Mouse (Mus musculus) ES-CJ7 (cell line): Measurements from ENCODE around the gene Agpat4.

Experiments used
- DNase-seq: peaks from one replicate; pipeline ENCODE4 v3.0.0; 2011; ENCODE audit warnings: low read depth, low spot score

Gene Agpat4

GRCm38 (mm10) chr17:12118561-12118925 is at the start of gene Agpat4:
Gene Agpat4 (plus strand): TSS chr17:12118704.
- DNase-seq, result peak; percentile 25

GRCm38 (mm10) chr17:12076816-12077215 is 41.7 kb upstream of the Agpat4 start:
- DNase-seq, result peak; percentile 55

GRCm38 (mm10) chr17:12080656-12081495 is 37.6 kb upstream of the Agpat4 start:
- no peak for DNase-seq

GRCm38 (mm10) chr17:12082201-12082600 is 36.3 kb upstream of the Agpat4 start:
- no peak for DNase-seq

GRCm38 (mm10) chr17:12090261-12090927 is 28.1 kb upstream of the Agpat4 start:
- DNase-seq, result no peak

GRCm38 (mm10) chr17:12092901-12093564 is 25.5 kb upstream of the Agpat4 start:
- DNase-seq, result no peak

- no peak for DNase-seq
Observed at GRCm38 (mm10) chr17:12094016-12094415, 24.5 kb upstream of the Agpat4 start.

- no peak for DNase-seq
Observed at GRCm38 (mm10) chr17:12094827-12095590, 23.5 kb upstream of the Agpat4 start.

GRCm38 (mm10) chr17:12099415-12099814 is 19.1 kb upstream of the Agpat4 start:
- DNase-seq, result no peak

GRCm38 (mm10) chr17:12102326-12102725 is 16.2 kb upstream of the Agpat4 start:
- DNase-seq, result no peak

GRCm38 (mm10) chr17:12103781-12104180 is 14.7 kb upstream of the Agpat4 start:
- peak; percentile 69 for DNase-seq

GRCm38 (mm10) chr17:12104245-12104644 is 14.3 kb upstream of the Agpat4 start:
- DNase-seq, result no peak

- no peak for DNase-seq
Observed at GRCm38 (mm10) chr17:12104690-12105089, 13.8 kb upstream of the Agpat4 start.

- peak; percentile 14 for DNase-seq
Observed at GRCm38 (mm10) chr17:12106255-12106654, 12.2 kb upstream of the Agpat4 start.

- DNase-seq, result no peak
Observed at GRCm38 (mm10) chr17:12113626-12114025, 4.9 kb upstream of the Agpat4 start.

- DNase-seq, result peak; percentile 80
Observed at GRCm38 (mm10) chr17:12115086-12115485, 3.4 kb upstream of the Agpat4 start.

- DNase-seq, result no peak
Observed at GRCm38 (mm10) chr17:12118131-12118530, 373 bp upstream of the Agpat4 start.

- DNase-seq, result peak; percentile 83
Observed at GRCm38 (mm10) chr17:12118926-12119641, 580 bp downstream of the Agpat4 start.

GRCm38 (mm10) chr17:12119675-12120074 is 1.2 kb downstream of the Agpat4 start:
- DNase-seq, result peak; percentile 34

- no peak for DNase-seq
Observed at GRCm38 (mm10) chr17:12120268-12120667, 1.8 kb downstream of the Agpat4 start.

- DNase-seq, result no peak
Observed at GRCm38 (mm10) chr17:12121226-12121794, 2.8 kb downstream of the Agpat4 start.
